Mouse (Mus musculus) hindbrain, embryonic 11.5 days (tissue): ENCODE measurements at regions not wholly inside any gene's neighbourhood (a gene's known extent, or its start where the extent isn't known, plus 50 kb on each side); places are given as distances from the start of the nearest gene placed in this dataset.

Experiments
- ATAC-seq: fragments of 200-750 bp; cut with Nextera tagmentation; 2 replicates; pipeline ENCODE4 v1.8.0; 2017; ENCODE audit warnings: mild to moderate bottlenecking, moderate TSS enrichment, moderate library complexity; ENCODE audit not compliant: low FRiP score
- DNase-seq: peaks from one replicate; pipeline ENCODE4 v3.0.0-alpha.2; 2015; ENCODE audit warnings: low spot score
- H3K27ac ChIP-seq: fragments of 300-500 bp; sonication (generic); 2 replicates; pipeline ENCODE4 v1.5.1; 2014; ENCODE audit warnings: mild to moderate bottlenecking, low read depth, low read length
- H3K27me3 ChIP-seq: fragments of 300-500 bp; sonication (generic); 2 replicates; pipeline ENCODE4 v1.6.1; 2014; ENCODE audit warnings: mild to moderate bottlenecking, low read length, moderate library complexity, mixed read lengths; ENCODE audit not compliant: control insufficient read depth, insufficient read depth
- H3K36me3 ChIP-seq: fragments of 300-500 bp; sonication (generic); 2 replicates; pipeline ENCODE4 v1.6.1; 2014; ENCODE audit warnings: mild to moderate bottlenecking, low read length, moderate library complexity, mixed read lengths; ENCODE audit not compliant: control insufficient read depth, insufficient read depth
- H3K4me1 ChIP-seq: fragments of 300-500 bp; sonication (generic); replicated peaks from 2 replicates; pipeline ENCODE4 v1.6.1; 2014; ENCODE audit warnings: low read length, mixed read lengths; ENCODE audit not compliant: control insufficient read depth, insufficient read depth
- H3K4me2 ChIP-seq: fragments of 300-500 bp; sonication (generic); replicated peaks from 2 replicates; pipeline ENCODE4 v1.6.1; 2014; ENCODE audit warnings: mild to moderate bottlenecking, low read depth, low read length
- H3K4me3 ChIP-seq: fragments of 300-500 bp; sonication (generic); 2 replicates; pipeline ENCODE4 v1.5.1; 2014; ENCODE audit warnings: low read depth, low read length
- H3K9ac ChIP-seq: fragments of 300-500 bp; sonication (generic); 2 replicates; pipeline ENCODE4 v1.6.1; 2014; ENCODE audit warnings: low read depth, low read length
- H3K9me3 ChIP-seq: fragments of 300-500 bp; sonication (generic); 2 replicates; pipeline ENCODE4 v1.6.1; 2016; ENCODE audit warnings: low read length; ENCODE audit not compliant: control insufficient read depth
- WGBS: fragments of 180-500 bp; shearing (Covaris S2); extraction: QIAGEN DNeasy Blood & Tissue Kit; methylation state at CpG from one replicate; pipeline ENCODE4 v1.1.7; 2014; 5-methylcytosine and 5-hydroxymethylcytosine counted together

DNA sequence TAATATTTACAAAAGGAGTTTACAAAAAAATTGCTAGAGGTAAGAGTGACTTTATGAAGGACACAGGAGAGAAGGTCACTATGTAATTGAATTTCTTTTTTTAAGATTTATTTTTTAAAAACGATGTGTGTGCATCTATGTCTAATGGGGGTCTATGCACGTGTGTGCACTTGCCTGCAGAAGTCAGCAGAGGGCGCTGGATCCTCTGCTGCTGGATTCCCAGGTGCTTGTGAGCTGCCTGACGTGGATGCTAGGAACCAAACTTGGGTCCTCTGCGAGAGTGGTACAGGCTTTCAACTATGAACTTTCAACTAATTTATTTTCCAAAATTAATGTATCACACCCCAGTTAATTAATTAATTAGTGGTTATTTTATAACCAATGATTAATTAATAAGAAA lies 85.0 kb downstream of the Glrx3 start:
- Histone ChIP-seq H3K9ac (no peak overlapping the region), H3K27ac (no peak overlapping the region), H3K4me3 (no peak overlapping the region), H3K36me3 (no peaks in the 10 kb centered on the region), H3K4me2 (no peak overlapping the region), H3K9me3 (no peaks in the 10 kb centered on the region), H3K4me1 (no peaks in the 10 kb centered on the region), H3K27me3 (no peaks in the 10 kb centered on the region)
- ATAC-seq: no peak
- 81% methylated on average over 5 of the region's 5 CpGs for WGBS
- no peak for DNase-seq

DNA sequence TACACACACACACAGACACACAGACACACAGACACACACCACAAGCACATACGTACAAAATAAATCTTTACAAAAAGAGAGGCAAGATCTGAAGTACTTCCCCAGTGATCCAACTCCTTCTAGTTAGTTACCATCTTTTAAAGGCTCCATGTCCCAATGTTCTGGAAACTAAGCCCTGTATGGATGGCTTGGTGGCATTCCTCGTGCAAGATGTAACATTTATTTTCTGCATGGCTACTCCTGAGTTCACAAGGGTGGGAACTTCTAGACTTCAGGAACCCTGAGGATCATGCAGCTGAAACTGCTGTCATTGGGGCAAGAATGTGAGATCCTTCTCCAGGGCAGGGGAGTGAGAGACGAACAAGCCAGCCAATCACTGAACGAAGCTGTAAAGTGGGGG lies 96.1 kb downstream of the Glrx3 start:
- no peak overlapping the region for H3K4me2 ChIP-seq
- no peaks in the 10 kb centered on the region for H3K36me3 ChIP-seq
- H3K9me3 ChIP-seq: no peaks in the 10 kb centered on the region
- ATAC-seq (no peak), DNase-seq (no peak)
- H3K4me1 ChIP-seq: no peaks in the 10 kb centered on the region
- no peak overlapping the region for H3K27ac ChIP-seq
- H3K9ac ChIP-seq: no peak overlapping the region
- WGBS: 85% methylated on average over 4 of the region's 4 CpGs
- no peak overlapping the region for H3K4me3 ChIP-seq
- no peaks in the 10 kb centered on the region for H3K27me3 ChIP-seq

DNA sequence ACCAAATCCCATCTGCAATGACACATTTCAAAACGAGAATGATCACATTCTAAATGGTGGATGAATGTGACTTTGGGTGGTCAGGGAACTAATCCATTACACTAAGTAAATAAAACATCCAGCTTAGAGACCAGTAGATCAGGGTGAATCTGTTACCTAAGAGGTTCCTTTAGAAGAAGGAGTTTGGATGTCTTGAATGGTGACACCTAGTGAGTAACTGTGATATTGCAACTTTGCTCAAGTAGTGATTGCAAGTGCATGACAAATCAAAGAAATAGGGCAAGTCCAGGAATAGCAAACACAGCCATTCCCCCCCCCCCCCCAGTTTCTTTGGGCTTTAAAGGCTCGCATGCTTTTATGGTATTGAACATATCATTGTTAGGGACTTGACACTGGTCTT lies 112.6 kb downstream of the Glrx3 start:
- DNase-seq: peak; percentile 63

DNA sequence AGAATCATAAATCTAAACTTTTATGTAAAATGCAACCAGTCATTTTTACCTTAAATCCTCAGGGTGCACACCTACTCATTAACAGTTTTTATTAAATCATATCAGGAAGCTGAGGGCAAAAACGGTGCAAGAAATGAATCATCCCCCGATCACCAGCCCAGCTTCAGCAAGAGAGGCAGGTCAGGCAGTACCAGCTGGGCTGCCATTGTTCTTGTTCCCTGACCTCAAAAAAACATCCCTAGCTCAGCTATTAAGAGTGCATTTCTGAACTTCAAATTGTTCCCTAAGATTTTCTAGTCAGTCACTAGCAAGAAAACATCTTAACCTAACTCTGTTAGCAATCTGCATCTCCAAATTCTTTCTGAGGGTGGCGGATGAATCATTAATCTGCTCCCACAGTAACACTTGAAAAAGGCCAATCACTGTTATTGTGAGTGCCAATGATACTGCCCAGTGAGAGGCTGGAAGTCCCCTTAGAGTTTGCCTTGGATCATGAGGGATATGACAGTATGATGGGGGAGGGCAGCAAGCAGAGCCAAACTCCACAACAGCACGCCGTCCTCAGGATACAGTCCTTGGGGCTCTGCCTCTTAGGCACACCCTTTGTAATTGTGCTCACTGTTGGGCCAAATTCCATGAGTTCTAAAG lies 115.3 kb downstream of the Glrx3 start:
- no peaks in the 10 kb centered on the region for H3K4me1 ChIP-seq
- no peaks in the 10 kb centered on the region for H3K36me3 ChIP-seq
- ATAC-seq (no peak), DNase-seq (no peak)
- no peak overlapping the region for H3K4me3 ChIP-seq
- no peak overlapping the region for H3K4me2 ChIP-seq
- no peaks in the 10 kb centered on the region for H3K27me3 ChIP-seq
- H3K27ac ChIP-seq: no peak overlapping the region
- H3K9me3 ChIP-seq: no peaks in the 10 kb centered on the region
- 61% methylated on average over 5 of the region's 5 CpGs for WGBS
- no peak overlapping the region for H3K9ac ChIP-seq

More for the DNA sequence above, 112.6 kb downstream of the Glrx3 start:
- no peaks in the 10 kb centered on the region for H3K9me3 ChIP-seq
- no peaks in the 10 kb centered on the region for H3K4me1 ChIP-seq
- no peak overlapping the region for H3K9ac ChIP-seq
- 37% methylated on average over 2 of the region's 2 CpGs for WGBS
- no peak overlapping the region for H3K27ac ChIP-seq
- H3K4me2 ChIP-seq: no peak overlapping the region
- no peak overlapping the region for H3K4me3 ChIP-seq
- no peaks in the 10 kb centered on the region for H3K36me3 ChIP-seq
- ATAC-seq: no peak
- no peaks in the 10 kb centered on the region for H3K27me3 ChIP-seq

DNA sequence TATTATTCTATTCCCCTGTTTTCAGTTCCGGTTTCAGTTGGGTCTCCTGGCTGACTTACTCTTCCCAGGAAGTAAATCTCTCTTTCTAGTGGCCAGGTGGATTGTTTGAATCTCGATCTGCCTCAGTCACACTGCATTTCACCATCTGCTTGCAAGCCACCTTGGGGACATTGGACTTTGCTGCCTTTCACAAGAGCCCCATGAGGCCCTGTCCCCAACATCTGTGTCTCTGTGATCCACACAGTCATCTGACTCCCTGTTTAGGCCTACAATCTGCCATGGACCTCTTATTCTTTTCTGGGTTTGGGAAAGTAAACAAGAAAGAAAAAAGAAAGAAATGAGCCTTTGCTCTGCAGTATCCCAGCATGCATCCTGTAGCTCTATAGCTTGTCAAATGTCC lies 118.1 kb downstream of the Glrx3 start:
- H3K27me3 ChIP-seq: no peaks in the 10 kb centered on the region
- DNase-seq (peak; percentile 2), ATAC-seq (no peak)
- H3K36me3 ChIP-seq: no peaks in the 10 kb centered on the region
- H3K4me2 ChIP-seq: no peak overlapping the region
- no peaks in the 10 kb centered on the region for H3K4me1 ChIP-seq
- WGBS: 65% methylated on average over 2 of the region's 2 CpGs
- H3K9ac ChIP-seq: no peak overlapping the region
- H3K27ac ChIP-seq: no peak overlapping the region
- no peaks in the 10 kb centered on the region for H3K9me3 ChIP-seq
- H3K4me3 ChIP-seq: no peak overlapping the region

DNA sequence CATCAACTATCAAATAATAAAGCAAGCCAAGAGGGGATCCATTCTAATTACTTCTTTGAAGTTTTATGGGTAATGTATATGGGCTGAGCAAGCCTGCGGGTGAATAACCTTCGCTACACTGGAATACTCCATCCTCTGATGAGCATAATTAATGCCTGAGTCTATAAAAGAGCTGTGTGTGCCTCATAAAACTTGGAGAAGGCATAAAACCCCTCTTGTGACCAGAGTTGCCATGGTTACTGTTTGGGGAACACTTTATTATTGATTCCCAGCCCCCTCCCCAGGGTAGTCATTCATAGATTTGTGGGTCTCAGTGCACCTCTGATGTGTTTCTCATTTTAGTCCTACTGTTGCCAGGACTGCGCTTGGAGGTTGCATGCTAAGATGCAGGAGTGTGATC lies 120.0 kb downstream of the Glrx3 start:
- no peak overlapping the region for H3K9ac ChIP-seq
- no peak overlapping the region for H3K27ac ChIP-seq
- H3K4me2 ChIP-seq: no peak overlapping the region
- H3K27me3 ChIP-seq: no peaks in the 10 kb centered on the region
- DNase-seq (no peak), ATAC-seq (no peak)
- 92% methylated on average over 3 of the region's 3 CpGs for whole genome bisulfite sequencing
- no peaks in the 10 kb centered on the region for H3K9me3 ChIP-seq
- no peak overlapping the region for H3K4me3 ChIP-seq
- no peaks in the 10 kb centered on the region for H3K36me3 ChIP-seq
- 0 out of 2 replicates have a peak, but pooled peaks cover 2% of the 10 kb centered on the region for H3K4me1 ChIP-seq

DNA sequence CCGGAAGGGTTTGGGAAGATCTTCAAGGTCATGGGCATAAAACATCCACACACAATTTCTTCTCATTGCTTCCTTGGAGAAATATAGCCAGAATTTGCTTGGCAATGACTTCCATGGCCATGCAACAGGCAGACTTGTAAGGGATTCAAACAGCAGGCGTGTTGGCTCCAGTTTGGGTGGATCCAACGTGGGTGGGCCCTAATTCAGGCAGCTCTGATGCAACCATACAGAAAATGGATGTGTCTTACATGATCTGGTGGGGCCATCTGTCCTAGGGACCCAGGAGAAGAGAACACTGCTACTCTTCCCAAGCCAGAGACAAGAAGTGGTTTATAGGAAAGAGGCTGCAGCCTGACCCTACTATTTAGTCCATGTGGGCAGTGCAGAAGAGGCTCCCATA lies 121.5 kb downstream of the Glrx3 start:
- Histone ChIP-seq H3K4me2 (no peak overlapping the region), H3K4me1 (0 out of 2 replicates have a peak, but pooled peaks cover 2% of the 10 kb centered on the region), H3K9ac (no peak overlapping the region), H3K9me3 (no peaks in the 10 kb centered on the region), H3K27ac (no peak overlapping the region), H3K36me3 (no peaks in the 10 kb centered on the region), H3K4me3 (no peak overlapping the region), H3K27me3 (no peaks in the 10 kb centered on the region)
- DNase-seq: no peak
- ATAC-seq: no peak
- 83% methylated on average over 3 of the region's 3 CpGs for WGBS

DNA sequence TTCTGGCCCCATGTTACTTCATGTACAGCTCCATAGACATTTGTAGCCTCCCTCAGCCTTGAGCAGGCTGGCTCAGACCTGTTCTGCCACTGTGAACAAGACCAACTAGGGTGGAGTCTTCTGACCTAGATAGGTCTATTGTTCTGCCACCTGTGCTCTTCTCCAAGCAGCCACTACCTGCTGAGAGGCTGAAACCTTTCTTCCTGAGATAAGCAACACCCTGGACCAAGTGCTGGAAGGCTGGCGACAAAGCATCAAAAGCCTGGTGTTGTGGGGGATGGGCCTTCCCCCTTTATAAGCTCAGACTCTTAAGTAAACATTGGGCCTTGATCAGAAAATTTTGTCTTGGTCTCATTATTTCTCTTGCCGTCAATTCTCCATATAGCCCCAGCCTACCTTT lies 132.8 kb downstream of the Glrx3 start:
- Histone ChIP-seq H3K4me1 (no peaks in the 10 kb centered on the region), H3K9ac (no peak overlapping the region), H3K4me2 (no peak overlapping the region), H3K27me3 (no peaks in the 10 kb centered on the region), H3K36me3 (no peaks in the 10 kb centered on the region), H3K27ac (no peak overlapping the region), H3K9me3 (no peaks in the 10 kb centered on the region), H3K4me3 (no peak overlapping the region)
- ATAC-seq: no peak
- 89% methylated on average over 2 of the region's 2 CpGs for WGBS
- DNase-seq: no peak

DNA sequence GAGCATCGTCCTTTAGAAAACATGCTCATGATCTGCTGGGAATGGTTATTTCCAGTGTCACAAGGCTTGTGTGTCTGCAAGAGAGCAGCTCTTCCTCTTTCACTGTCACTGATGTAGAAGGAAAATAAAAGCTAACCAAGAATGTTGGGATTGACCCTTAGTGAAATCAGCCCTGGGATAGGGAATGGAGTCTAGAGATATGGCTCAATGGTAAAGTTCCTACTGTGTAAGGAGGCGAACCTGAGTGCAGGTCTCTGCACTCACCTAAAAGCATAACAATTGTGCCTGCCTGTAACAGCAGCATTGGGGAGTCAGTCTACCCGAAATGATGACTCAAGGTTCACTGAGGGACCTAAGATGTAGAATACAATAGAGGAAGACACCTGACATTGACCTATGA lies 138.1 kb downstream of the Glrx3 start:
- 80% methylated on average over 3 of the region's 3 CpGs for WGBS
- DNase-seq (no peak), ATAC-seq (no peak)

More for the DNA sequence above, 138.1 kb downstream of the Glrx3 start:
- no peaks in the 10 kb centered on the region for H3K4me1 ChIP-seq
- H3K4me3 ChIP-seq: no peak overlapping the region
- H3K9ac ChIP-seq: no peak overlapping the region
- no peaks in the 10 kb centered on the region for H3K9me3 ChIP-seq
- no peaks in the 10 kb centered on the region for H3K36me3 ChIP-seq
- no peaks in the 10 kb centered on the region for H3K27me3 ChIP-seq
- no peak overlapping the region for H3K4me2 ChIP-seq
- no peak overlapping the region for H3K27ac ChIP-seq
